9 mouse cellular contexts compared by ENCODE assay signal in the genomic region with DNA sequence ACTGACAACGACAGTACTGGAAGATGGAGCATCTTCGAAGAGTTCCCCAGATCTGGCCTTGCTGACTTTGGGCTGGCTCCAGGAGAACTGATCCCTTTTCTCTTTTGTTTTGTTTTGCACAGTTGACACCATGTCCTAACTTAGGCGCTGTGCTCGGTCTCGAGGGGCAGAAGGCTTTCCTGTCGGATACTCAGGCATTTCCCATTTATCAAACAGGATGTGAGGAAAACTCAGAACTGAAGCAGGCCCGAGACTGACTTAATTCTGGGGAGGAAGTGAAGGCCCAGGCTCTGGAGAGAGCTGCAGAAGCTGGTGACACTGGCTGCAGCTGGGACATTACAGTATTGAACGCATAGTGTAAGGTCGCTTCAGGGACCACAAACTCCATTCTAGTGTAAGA. TPM values are rescaled to one million over a fixed set of nuclear protein-coding genes. Genes with fewer than 3 reads are reported as not detected.
A peak's percentile ranks its signal among the peaks of the same experiment; 100 is the strongest.
DNase-seq lines count a peak whose midpoint lies in the region; ATAC-seq and TF ChIP-seq lines count a peak whose summit lies in the region.
"Had no signal": no experiment of that assay in that cellular context is flagged by ENCODE, and none has a peak within 500 bp of the region (broad histone marks: within the 10 kb centered on the region; RNA-seq: fewer than 3 reads in every experiment).

No protein-coding gene starts in this region.

- no peak for ATAC-seq in embryonic facial prominence, embryonic 13.5 days (ENCODE audit: insufficient number of reproducible peaks, insufficient read depth, low FRiP score, low TSS enrichment, low read depth)
- no peak for ATAC-seq in embryonic facial prominence, embryonic 15.5 days (ENCODE audit: insufficient number of reproducible peaks, low FRiP score, low TSS enrichment, low read depth)
- peak; percentile 54 for ATAC-seq in lung, postnatal 0 days

- H3K4me2 ChIP-seq in embryonic facial prominence, embryonic 13.5 days, result no peak overlapping the region
- H3K4me2 ChIP-seq in embryonic facial prominence, embryonic 15.5 days (replicated peaks), result no peak overlapping the region
- H3K4me2 ChIP-seq in lung, postnatal 0 days (replicated peaks; ENCODE audit: low read depth, low read length), result no peak overlapping the region

- H3K4me3 ChIP-seq in embryonic facial prominence, embryonic 13.5 days, result no peak overlapping the region
- H3K4me3 ChIP-seq in embryonic facial prominence, embryonic 10.5 days, result no peak overlapping the region
- no peak overlapping the region for H3K4me3 ChIP-seq in embryonic facial prominence, embryonic 15.5 days (replicated peaks)
- H3K4me3 ChIP-seq in lung, postnatal 0 days (ENCODE audit: low read depth, low read length), result no peak overlapping the region
- H3K4me3 ChIP-seq in forebrain, embryonic 10.5 days, result no peak overlapping the region

- no peaks in the 10 kb centered on the region for H3K27me3 ChIP-seq in embryonic facial prominence, embryonic 13.5 days
- no peaks in the 10 kb centered on the region for H3K27me3 ChIP-seq in embryonic facial prominence, embryonic 10.5 days (replicated peaks; ENCODE audit: low read depth, poor library complexity, severe bottlenecking)
- H3K27me3 ChIP-seq in embryonic facial prominence, embryonic 15.5 days, result no peaks in the 10 kb centered on the region
- no peaks in the 10 kb centered on the region for H3K27me3 ChIP-seq in lung, postnatal 0 days (replicated peaks; ENCODE audit: insufficient read depth, low read length)
- H3K27me3 ChIP-seq in forebrain, embryonic 10.5 days (ENCODE audit: poor library complexity, severe bottlenecking), result no peaks in the 10 kb centered on the region

- no peaks in the 10 kb centered on the region for H3K9me3 ChIP-seq in embryonic facial prominence, embryonic 13.5 days
- no peaks in the 10 kb centered on the region for H3K9me3 ChIP-seq in embryonic facial prominence, embryonic 10.5 days
- H3K9me3 ChIP-seq in embryonic facial prominence, embryonic 15.5 days (replicated peaks), result no peaks in the 10 kb centered on the region
- no peaks in the 10 kb centered on the region for H3K9me3 ChIP-seq in lung, postnatal 0 days (ENCODE audit: low read length)
- H3K9me3 ChIP-seq in forebrain, embryonic 10.5 days, result no peaks in the 10 kb centered on the region

- H3K27ac ChIP-seq in embryonic facial prominence, embryonic 13.5 days, result peak overlapping the region; percentile 51
- no peak overlapping the region for H3K27ac ChIP-seq in embryonic facial prominence, embryonic 10.5 days (replicated peaks)
- 0 out of 2 replicates have a peak overlapping the region, but pooled peaks have one; percentile 28 for H3K27ac ChIP-seq in embryonic facial prominence, embryonic 15.5 days (replicated peaks)
- H3K27ac ChIP-seq in lung, postnatal 0 days (ENCODE audit: low read length), result no peak overlapping the region
- no peak overlapping the region for H3K27ac ChIP-seq in forebrain, embryonic 10.5 days

- no peak for TF ChIP-seq CTCF in lung, postnatal 0 days (IDR thresholded peaks at IDR 0.05)

- 69% methylated on average over 9 of the region's 9 CpGs for WGBS in embryonic facial prominence, embryonic 13.5 days
- 64% methylated on average over 9 of the region's 9 CpGs for WGBS in embryonic facial prominence, embryonic 10.5 days
- WGBS in embryonic facial prominence, embryonic 15.5 days, result 63% methylated on average over 9 of the region's 9 CpGs
- WGBS in lung, postnatal 0 days, result 47% methylated on average over 9 of the region's 9 CpGs
- WGBS in forebrain, embryonic 10.5 days, result 78% methylated on average over 9 of the region's 9 CpGs

- no peaks in the 10 kb centered on the region for H3K36me3 ChIP-seq in embryonic facial prominence, embryonic 13.5 days
- no peaks in the 10 kb centered on the region for H3K36me3 ChIP-seq in embryonic facial prominence, embryonic 10.5 days (replicated peaks)
- no peaks in the 10 kb centered on the region for H3K36me3 ChIP-seq in embryonic facial prominence, embryonic 15.5 days
- no peaks in the 10 kb centered on the region for H3K36me3 ChIP-seq in lung, postnatal 0 days (ENCODE audit: insufficient read depth, low read length)
- H3K36me3 ChIP-seq in forebrain, embryonic 10.5 days (replicated peaks), result no peaks in the 10 kb centered on the region

- no peak overlapping the region for H3K9ac ChIP-seq in embryonic facial prominence, embryonic 13.5 days
- no peak overlapping the region for H3K9ac ChIP-seq in embryonic facial prominence, embryonic 15.5 days
- H3K9ac ChIP-seq in lung, postnatal 0 days (replicated peaks; ENCODE audit: low read depth), result no peak overlapping the region

- H3K4me1 ChIP-seq in embryonic facial prominence, embryonic 13.5 days, result peaks cover 8% of the 10 kb centered on the region
- H3K4me1 ChIP-seq in embryonic facial prominence, embryonic 10.5 days, result peaks cover 9% of the 10 kb centered on the region; the same call in 1 of the 2 replicates
- no peaks in the 10 kb centered on the region for H3K4me1 ChIP-seq in embryonic facial prominence, embryonic 15.5 days
- H3K4me1 ChIP-seq in lung, postnatal 0 days (ENCODE audit: insufficient read depth, low read depth, low read length), result peaks cover 4% of the 10 kb centered on the region; the same call in 1 of the 2 replicates
- H3K4me1 ChIP-seq in forebrain, embryonic 10.5 days, result peaks cover 11% of the 10 kb centered on the region; the same call in 1 of the 2 replicates

- DNase-seq in embryonic facial prominence, embryonic 10.5 days (ENCODE audit: low spot score), result no peak
- peak; percentile 47 for DNase-seq in kidney, adult 18-20 months
- peak; percentile 40 for DNase-seq in lung, postnatal 0 days (ENCODE audit: low spot score)
- no peak for DNase-seq in frontal cortex, postnatal 25 days (ENCODE audit: low spot score in 2 of 2)
- DNase-seq in right cerebral cortex, adult 18-20 months, result no peak
- no peak for DNase-seq in forebrain, embryonic 10.5 days (ENCODE audit: extremely low spot score, low spot score)
- DNase-seq: cerebellum, adult 9-11 months had no signal

- peak; percentile 66 for TF ChIP-seq EP300 in lung, postnatal 0 days (IDR thresholded peaks at IDR 0.05)

RNA-seq across cellular contexts. Expression of gene Fsd1l, which starts 38.9 kb away (rescaled TPM):
- polyA plus RNA-seq in embryonic facial prominence, embryonic 13.5 days (2015; fragmentation: Nextera tagmentation; extraction: Ambion mirVana), result 18.8 and 21.0 TPM in 2 replicates
- 19.2 and 21.3 TPM in 2 replicates for polyA plus RNA-seq in embryonic facial prominence, embryonic 10.5 days (2016; fragmentation: Nextera tagmentation; extraction: Ambion mirVana)
- polyA plus RNA-seq in embryonic facial prominence, embryonic 15.5 days (2015; fragmentation: Nextera tagmentation; extraction: Ambion mirVana), result 10.3 and 13.1 TPM in 2 replicates
- 7.9 and 9.4 TPM in 2 replicates for polyA plus RNA-seq in lung, postnatal 0 days (2015; fragmentation: Nextera tagmentation; extraction: Ambion mirVana)
- 24.6 and 27.3 TPM in 2 replicates for polyA plus RNA-seq in forebrain, embryonic 10.5 days (2016; fragmentation: Nextera tagmentation; extraction: Ambion mirVana)

Comparison
In these comparisons a context has a peak if more than half of its experiments do, and no peak if none do; other contexts are left out.
1. H3K27ac ChIP-seq: peak in embryonic facial prominence, embryonic 13.5 days (single experiment) and embryonic facial prominence, embryonic 15.5 days (single experiment); none in embryonic facial prominence, embryonic 10.5 days (single experiment), lung, postnatal 0 days (single experiment) and forebrain, embryonic 10.5 days (single experiment).
2. DNase-seq: peak in kidney, adult 18-20 months (single experiment) and lung, postnatal 0 days (single experiment); none in embryonic facial prominence, embryonic 10.5 days (single experiment), frontal cortex, postnatal 25 days (0 of 2), right cerebral cortex, adult 18-20 months (single experiment) and forebrain, embryonic 10.5 days (single experiment).